Mouse (Mus musculus) retina, postnatal 7 days (tissue): Measurements from ENCODE around the gene Taz.

ENCODE experiments used
- DNase-seq: peaks from one replicate; pipeline ENCODE4 v3.0.0-alpha.2; 2012; ENCODE audit warnings: low read depth, low spot score

The Taz gene

GRCm38 (mm10) chrX:74281732-74282394 lies at the start of gene Taz, which contains the start of gene Dnase1l1:
Taz (plus strand) TSS chrX:74281912.
Dnase1l1 (minus strand) TSS chrX:74282337.
- DNase-seq: no peak

GRCm38 (mm10) chrX:74233196-74233595 lies 48.5 kb upstream of the Taz start:
- no peak for DNase-seq

- no peak for DNase-seq
Measured at GRCm38 (mm10) chrX:74240332-74240731, 41.4 kb upstream of the Taz start.

- no peak for DNase-seq
Measured at GRCm38 (mm10) chrX:74243396-74243795, 38.3 kb upstream of the Taz start.

GRCm38 (mm10) chrX:74243807-74244206 lies 37.9 kb upstream of the Taz start:
- no peak for DNase-seq

- no peak for DNase-seq
Measured at GRCm38 (mm10) chrX:74244614-74245083, 37.1 kb upstream of the Taz start.

- no peak for DNase-seq
Measured at GRCm38 (mm10) chrX:74245107-74245506, 36.6 kb upstream of the Taz start.

GRCm38 (mm10) chrX:74245687-74246086 lies 36.0 kb upstream of the Taz start:
- no peak for DNase-seq

- peak; percentile 68 for DNase-seq
Measured at GRCm38 (mm10) chrX:74246213-74246681, 35.5 kb upstream of the Taz start.

GRCm38 (mm10) chrX:74246693-74247092 lies 35.0 kb upstream of the Taz start:
- DNase-seq: no peak

- no peak for DNase-seq
Measured at GRCm38 (mm10) chrX:74248651-74249050, 33.1 kb upstream of the Taz start.

GRCm38 (mm10) chrX:74249615-74250014 lies 32.1 kb upstream of the Taz start, which contains the start of gene Flna:
Flna (minus strand) TSS chrX:74249820.
- DNase-seq: no peak

- peak; percentile 74 for DNase-seq
Measured at GRCm38 (mm10) chrX:74254153-74254887, 27.4 kb upstream of the Taz start, which contains the start of gene Emd. Emd (plus strand) TSS chrX:74254687.

- no peak for DNase-seq
Measured at GRCm38 (mm10) chrX:74254888-74255565, 26.7 kb upstream of the Taz start.

- DNase-seq: no peak
Measured at GRCm38 (mm10) chrX:74257746-74258145, 24.0 kb upstream of the Taz start.

- no peak for DNase-seq
Measured at GRCm38 (mm10) chrX:74269736-74270061, 12.0 kb upstream of the Taz start.

GRCm38 (mm10) chrX:74270062-74270901 lies 11.4 kb upstream of the Taz start, which contains the start of gene Rpl10:
Rpl10 (plus strand) TSS chrX:74270812.
- peak; percentile 89 for DNase-seq

- DNase-seq: no peak
Measured at GRCm38 (mm10) chrX:74270902-74271551, 10.7 kb upstream of the Taz start.

GRCm38 (mm10) chrX:74273422-74274322 lies 8.0 kb upstream of the Taz start:
- DNase-seq: no peak

- no peak for DNase-seq
Measured at GRCm38 (mm10) chrX:74277916-74278315, 3.8 kb upstream of the Taz start.
